Mouse (Mus musculus) C2C12 (cell line): ENCODE measurements around the gene Shisa9. TPM values are rescaled to one million over a fixed set of nuclear protein-coding genes. Genes with fewer than 3 reads are reported as not detected.

Experiments used
- H3K27me3 ChIP-seq: one replicate; pipeline ENCODE4 v1.6.1; 2011; ENCODE audit not compliant: control insufficient read depth, insufficient read depth, insufficient read length
- H3K36me3 ChIP-seq: one replicate; pipeline ENCODE4 v1.6.1; 2011; ENCODE audit not compliant: control insufficient read depth, insufficient read depth
- H3K4me3 ChIP-seq: one replicate; pipeline ENCODE4 v1.5.1; 2011; ENCODE audit warnings: mild to moderate bottlenecking, control low read depth; ENCODE audit not compliant: poor library complexity, insufficient read depth, severe bottlenecking
- H3K79me2 ChIP-seq: one replicate; pipeline ENCODE4 v1.6.1; 2011; ENCODE audit not compliant: control insufficient read depth, insufficient read depth
- H3K79me3 ChIP-seq: one replicate; pipeline ENCODE4 v1.6.1; 2011; ENCODE audit warnings: low read depth, control low read depth
- H3ac ChIP-seq: one replicate; pipeline ENCODE3; 2011; ENCODE audit warnings: low read depth; ENCODE audit not compliant: control insufficient read depth, insufficient read length
- CEBPB ChIP-seq: IDR thresholded peaks from one replicate; pipeline ENCODE4 v1.6.1; 2011; ENCODE audit warnings: low read depth, mild to moderate bottlenecking, control low read depth, moderate library complexity
- CTCF ChIP-seq: IDR thresholded peaks from one replicate; pipeline ENCODE4 v1.5.1; 2011; ENCODE audit not compliant: control insufficient read depth, insufficient read depth, insufficient read length
- FOSL1 ChIP-seq: IDR thresholded peaks from one replicate; pipeline ENCODE4 v1.8.0; 2011; ENCODE audit warnings: mild to moderate bottlenecking, low read length; ENCODE audit not compliant: poor library complexity, insufficient read depth, severe bottlenecking
- MAX ChIP-seq: IDR thresholded peaks from one replicate; pipeline ENCODE4 v1.6.1; 2011; ENCODE audit warnings: mild to moderate bottlenecking, control low read depth
- MYOD1 ChIP-seq: IDR thresholded peaks from one replicate; pipeline ENCODE4 v1.6.1; 2011; ENCODE audit warnings: low read depth; ENCODE audit not compliant: control insufficient read depth, insufficient read length
- MYOG ChIP-seq: IDR thresholded peaks from one replicate; pipeline ENCODE4 v1.6.1; 2011; ENCODE audit not compliant: control insufficient read depth, insufficient read length; ENCODE audit errors: extremely low read depth
- USF1 ChIP-seq: IDR thresholded peaks from one replicate; pipeline ENCODE4 v1.6.1; 2011; ENCODE audit warnings: low read depth, mild to moderate bottlenecking, control low read depth, moderate library complexity
- polyA plus RNA-seq: library from polyadenylated mRNA; unstranded; fragments of >200 nt; fragmentation: generic; extraction: Trizol; gene quantifications from one replicate; pipeline ENCODE4 v1.2.1, GENCODE M21; 2012; ENCODE audit warnings: missing spikeins

Gene Shisa9
- polyA plus RNA-seq, 1 experiment = not detected

GRCm38 (mm10) chr16:12217289-12218150 lies 233.6 kb downstream of the Shisa9 start:
- Histone ChIP-seq H3K36me3 (no peaks in the 10 kb centered on the region), H3ac (no peak overlapping the region)

GRCm38 (mm10) chr16:12218151-12218532 lies 234.2 kb downstream of the Shisa9 start:
- no peak for TF ChIP-seq CTCF
- TF ChIP-seq USF1 = no peak
- TF ChIP-seq FOSL1 = no peak
- no peak for TF ChIP-seq MYOG
- no peak for TF ChIP-seq CEBPB
- no peak for TF ChIP-seq MYOD1
- no peak for TF ChIP-seq MAX
- Histone ChIP-seq H3K79me3 (no peaks in the 10 kb centered on the region), H3K36me3 (no peaks in the 10 kb centered on the region), H3K79me2 (no peaks in the 10 kb centered on the region), H3K4me3 (no peak overlapping the region), H3K27me3 (no peaks in the 10 kb centered on the region), H3ac (no peak overlapping the region)

More at GRCm38 (mm10) chr16:12217289-12218150, 233.6 kb downstream of the Shisa9 start:
- no peak overlapping the region for H3K4me3 ChIP-seq
- H3K79me3 ChIP-seq = no peaks in the 10 kb centered on the region
- H3K27me3 ChIP-seq = no peaks in the 10 kb centered on the region
- no peaks in the 10 kb centered on the region for H3K79me2 ChIP-seq
- TF ChIP-seq MYOG (no peak), USF1 (no peak), MAX (no peak), CTCF (no peak), CEBPB (no peak), MYOD1 (no peak)

- Histone ChIP-seq H3K4me3 (no peak overlapping the region), H3K27me3 (no peaks in the 10 kb centered on the region), H3ac (no peak overlapping the region), H3K79me3 (no peaks in the 10 kb centered on the region), H3K79me2 (no peaks in the 10 kb centered on the region), H3K36me3 (no peaks in the 10 kb centered on the region)
- TF ChIP-seq USF1 (no peak), MYOD1 (no peak), MAX (no peak), CTCF (no peak), FOSL1 (no peak), MYOG (no peak), CEBPB (no peak)
These were observed 235.9 kb downstream of the Shisa9 start for GRCm38 (mm10) chr16:12219821-12220220.

- Histone ChIP-seq H3K79me3 (no peaks in the 10 kb centered on the region), H3K36me3 (no peaks in the 10 kb centered on the region), H3K4me3 (no peak overlapping the region), H3K79me2 (no peaks in the 10 kb centered on the region), H3K27me3 (no peaks in the 10 kb centered on the region), H3ac (no peak overlapping the region)
- TF ChIP-seq MYOD1 = no peak
- no peak for TF ChIP-seq MAX
- no peak for TF ChIP-seq CEBPB
- TF ChIP-seq CTCF = no peak
- TF ChIP-seq FOSL1 = no peak
- no peak for TF ChIP-seq MYOG
- no peak for TF ChIP-seq USF1
These were observed 239.6 kb downstream of the Shisa9 start for GRCm38 (mm10) chr16:12223537-12223936.

- Histone ChIP-seq H3K4me3 (no peak overlapping the region), H3K27me3 (no peaks in the 10 kb centered on the region), H3K79me3 (no peaks in the 10 kb centered on the region), H3K36me3 (no peaks in the 10 kb centered on the region), H3ac (no peak overlapping the region), H3K79me2 (no peaks in the 10 kb centered on the region)
- no peak for TF ChIP-seq MYOG
- no peak for TF ChIP-seq MYOD1
- no peak for TF ChIP-seq MAX
- TF ChIP-seq USF1 = no peak
- TF ChIP-seq CTCF = no peak
- no peak for TF ChIP-seq CEBPB
- TF ChIP-seq FOSL1 = no peak
These were observed 243.0 kb downstream of the Shisa9 start for GRCm38 (mm10) chr16:12226937-12227336.
